Mouse (Mus musculus) liver, embryonic 14.5 days (tissue): Measurements from ENCODE around the gene Pgam1. TPM values are rescaled to one million over a fixed set of nuclear protein-coding genes. Genes with fewer than 3 reads are reported as not detected.

ENCODE experiments used
- ATAC-seq: fragments of 200-750 bp; cut with Nextera tagmentation; 2 replicates; pipeline ENCODE4 v1.8.0; 2017; ENCODE audit warnings: moderate number of reproducible peaks, mild to moderate bottlenecking, moderate library complexity; ENCODE audit not compliant: insufficient read depth
- DNase-seq, 3 experiments: peaks; one replicate each; pipeline ENCODE4 v3.0.0-alpha.2; 2012 to 2013; ENCODE audit warnings: low read depth in 3 of 3, low spot score in 3 of 3
- H3K27ac ChIP-seq: fragments of 300-500 bp; sonication (generic); 2 replicates; pipeline ENCODE4 v1.5.1; 2014; ENCODE audit warnings: moderate library complexity, mild to moderate bottlenecking, control low read depth, inconsistent platforms
- H3K27me3 ChIP-seq: fragments of 300-500 bp; sonication (generic); 2 replicates; pipeline ENCODE4 v1.6.1; 2014; ENCODE audit warnings: mild to moderate bottlenecking, low read length, moderate library complexity; ENCODE audit not compliant: control insufficient read depth, insufficient read depth
- H3K36me3 ChIP-seq: fragments of 300-500 bp; sonication (generic); replicated peaks from 2 replicates; pipeline ENCODE4 v1.6.1; 2014; ENCODE audit warnings: low read depth; ENCODE audit not compliant: control insufficient read depth, insufficient read depth
- H3K4me1 ChIP-seq, 2 experiments: fragments of 200-500 bp in 1 of 2; fragments of 300-500 bp in 1 of 2; sonication (generic) in 1 of 2; replicated peaks; 2 replicates each; pipeline ENCODE4 v1.6.1; 2012 to 2014; ENCODE audit warnings: antibody characterized with exemption in 1 of 2, inconsistent platforms in 1 of 2, low read length in 1 of 2; ENCODE audit not compliant: control insufficient read depth in 2 of 2, insufficient read depth in 2 of 2
- H3K4me2 ChIP-seq: fragments of 300-500 bp; sonication (generic); 2 replicates; pipeline ENCODE4 v1.6.1; 2014; ENCODE audit warnings: low read depth, mild to moderate bottlenecking, control low read depth, moderate library complexity
- H3K4me3 ChIP-seq, 2 experiments: fragments of 200-500 bp in 1 of 2; fragments of 300-500 bp in 1 of 2; sonication (generic) in 1 of 2; 2 replicates each; pipeline ENCODE4 v1.5.1; 2012 to 2014; ENCODE audit warnings: low read depth in 2 of 2, low read length in 2 of 2, mild to moderate bottlenecking in 2 of 2, control low read depth in 1 of 2, inconsistent platforms in 1 of 2, moderate library complexity in 1 of 2; ENCODE audit not compliant: insufficient read depth in 1 of 2
- H3K9ac ChIP-seq: fragments of 300-500 bp; sonication (generic); replicated peaks from 2 replicates; pipeline ENCODE4 v1.6.1; 2014; ENCODE audit warnings: mild to moderate bottlenecking, control low read depth, moderate library complexity
- H3K9me3 ChIP-seq: fragments of 300-500 bp; sonication (generic); 2 replicates; pipeline ENCODE4 v1.6.1; 2016; ENCODE audit warnings: low read length, mixed read lengths; ENCODE audit not compliant: control insufficient read depth
- CTCF ChIP-seq: IDR thresholded peaks from 2 replicates; pipeline ENCODE4 v1.5.1; 2016; ENCODE audit warnings: antibody characterized with exemption, low read depth, control low read depth
- EP300 ChIP-seq: IDR thresholded peaks from 2 replicates; pipeline ENCODE4 v1.6.1; 2016; ENCODE audit warnings: antibody characterized with exemption, low read depth
- WGBS: fragments of 180-500 bp; shearing (Covaris S2); extraction: QIAGEN DNeasy Blood & Tissue Kit; methylation state at CpG from one replicate; pipeline ENCODE4 v1.1.7; 2014; ENCODE audit not compliant: insufficient replicate concordance; 5-methylcytosine and 5-hydroxymethylcytosine counted together
- polyA plus RNA-seq, 2 experiments: library from polyadenylated mRNA; depleted of rRNA in 1 of 2; stranded (reverse) in 1 of 2; unstranded in 1 of 2; fragments of >200 nt; fragmentation: Nextera tagmentation in 1 of 2; extraction: Ambion mirVana in 1 of 2; gene quantifications; 2 replicates each; pipeline versions ENCODE4 v1.2.1 to v1.2.3; 2012 to 2014

Pgam1 gene
- polyA plus RNA-seq, 2 experiments, result 123 to 190 TPM

- peaks cover 12% of the 10 kb centered on the region for H3K36me3 ChIP-seq
Observed at GRCm38 (mm10) chr19:41874356-41874755, 37.4 kb upstream of the Pgam1 start.

DNA sequence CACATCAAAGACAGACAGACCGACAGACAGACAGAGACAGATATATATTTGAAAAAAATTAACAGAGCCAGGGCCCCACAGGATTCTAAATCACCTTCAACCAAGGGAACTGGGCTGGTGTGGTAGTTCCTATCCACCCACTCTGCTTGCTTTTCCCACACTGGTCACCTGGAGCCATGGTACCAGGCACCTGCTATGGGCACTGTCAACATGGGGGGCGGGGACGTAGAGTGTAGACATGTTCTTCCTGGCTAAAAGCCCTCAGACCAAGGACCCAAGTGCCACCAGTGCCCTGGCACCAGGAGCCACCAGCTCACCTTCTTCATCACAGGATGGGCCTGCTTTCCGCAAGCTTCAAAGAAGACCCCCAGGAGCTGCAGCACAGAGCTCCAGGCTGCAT lies 29.9 kb upstream of the Pgam1 start:
- ATAC-seq (no peak), DNase-seq (no peak)
- H3K4me3 ChIP-seq, result no peak overlapping the region
- TF ChIP-seq CTCF, result no peak
- TF ChIP-seq EP300, result no peak
- H3K4me1 ChIP-seq, result no peaks in the 10 kb centered on the region
- no peaks in the 10 kb centered on the region for H3K27me3 ChIP-seq
- 80% methylated on average over 4 of the region's 4 CpGs for WGBS
- H3K4me2 ChIP-seq, result no peak overlapping the region
- no peak overlapping the region for H3K9ac ChIP-seq
- peaks cover 5% of the 10 kb centered on the region for H3K36me3 ChIP-seq
- no peak overlapping the region for H3K27ac ChIP-seq
- no peaks in the 10 kb centered on the region for H3K9me3 ChIP-seq

More at GRCm38 (mm10) chr19:41874356-41874755, 37.4 kb upstream of the Pgam1 start:
- Histone ChIP-seq H3K9ac (no peak overlapping the region), H3K4me3 (no peak overlapping the region), H3K4me1 (no peaks in the 10 kb centered on the region), H3K27ac (no peak overlapping the region), H3K27me3 (no peaks in the 10 kb centered on the region), H3K9me3 (no peaks in the 10 kb centered on the region), H3K4me2 (no peak overlapping the region)
- DNase-seq, result no peak
- WGBS, result 79% methylated on average over 14 of the region's 14 CpGs
- TF ChIP-seq EP300, result no peak
- no peak for TF ChIP-seq CTCF
- ATAC-seq, result no peak

- H3K4me1 ChIP-seq, result no peaks in the 10 kb centered on the region
- WGBS, result 79% methylated on average over 9 of the region's 9 CpGs
- H3K27ac ChIP-seq, result no peak overlapping the region
- ATAC-seq (no peak), DNase-seq (no peak)
- TF ChIP-seq CTCF, result no peak
- peaks cover 6% of the 10 kb centered on the region for H3K36me3 ChIP-seq
- H3K9me3 ChIP-seq, result no peaks in the 10 kb centered on the region
- no peak overlapping the region for H3K9ac ChIP-seq
- H3K4me2 ChIP-seq, result no peak overlapping the region
- H3K27me3 ChIP-seq, result no peaks in the 10 kb centered on the region
- H3K4me3 ChIP-seq, result no peak overlapping the region
Observed at GRCm38 (mm10) chr19:41883882-41884281, 27.8 kb upstream of the Pgam1 start.

- ATAC-seq, result no peak
- peak in 2 of 3 experiments; percentile 82 to 87 for DNase-seq
- no peaks in the 10 kb centered on the region for H3K9me3 ChIP-seq
- H3K9ac ChIP-seq, result no peak overlapping the region
- no peak for TF ChIP-seq CTCF
- TF ChIP-seq EP300, result no peak
- H3K4me2 ChIP-seq, result no peak overlapping the region
- H3K4me1 ChIP-seq, result no peaks in the 10 kb centered on the region
- no peak overlapping the region for H3K4me3 ChIP-seq
- H3K27ac ChIP-seq, result no peak overlapping the region
- H3K27me3 ChIP-seq, result no peaks in the 10 kb centered on the region
- peaks cover 8% of the 10 kb centered on the region for H3K36me3 ChIP-seq
Observed at GRCm38 (mm10) chr19:41888191-41888590, 23.5 kb upstream of the Pgam1 start.

DNA sequence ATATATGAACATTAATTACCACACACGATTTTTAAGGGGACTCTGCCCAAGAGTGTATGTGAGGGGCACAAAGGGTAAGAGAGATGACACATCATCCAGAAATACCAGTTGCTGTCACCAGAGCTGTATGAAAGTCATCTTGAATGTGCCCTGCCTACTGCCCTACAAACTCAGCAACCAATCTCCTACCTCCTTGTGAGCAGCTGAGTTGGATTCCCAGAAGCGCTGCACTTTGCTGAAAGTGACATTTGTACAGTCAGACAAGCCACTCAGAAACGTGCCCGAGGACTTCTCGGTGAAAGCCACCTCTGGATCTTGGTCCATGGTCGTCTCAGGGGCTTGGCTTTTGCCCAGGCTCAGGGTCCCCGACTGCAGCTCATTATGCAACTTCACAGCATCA lies 16.8 kb upstream of the Pgam1 start:
- Histone ChIP-seq H3K27me3 (no peaks in the 10 kb centered on the region), H3K4me2 (peak overlapping the region; percentile 80), H3K4me1 (peaks cover 5 to 15% of the 10 kb centered on the region in 2 experiments; a peak in 3 of 4 replicates), H3K27ac (no peak overlapping the region; the same call in 1 of the 2 replicates), H3K36me3 (peaks cover 2% of the 10 kb centered on the region), H3K9me3 (no peaks in the 10 kb centered on the region), H3K4me3 (peak overlapping the region; percentile 83 to 92), H3K9ac (peak overlapping the region; percentile 63)
- ATAC-seq, result no peak
- TF ChIP-seq EP300, result no peak
- no peak for TF ChIP-seq CTCF
- WGBS, result 17% methylated on average over 7 of the region's 7 CpGs
- DNase-seq, result peak in 1 of 3 experiments; percentile 53
